Mouse (Mus musculus) bone marrow macrophage, adult 2 months (primary cell): Measurements from ENCODE around the gene Prkca.

Source experiments
- CTCF ChIP-seq: IDR thresholded peaks from 2 replicates; pipeline ENCODE4 v1.5.1; 2012; ENCODE audit warnings: low read depth, mild to moderate bottlenecking, low read length, moderate library complexity
- POLR2A ChIP-seq: IDR thresholded peaks from 2 replicates; pipeline ENCODE4 v1.6.1; 2012; ENCODE audit warnings: mild to moderate bottlenecking, low read depth, low read length, borderline replicate concordance

DNA sequence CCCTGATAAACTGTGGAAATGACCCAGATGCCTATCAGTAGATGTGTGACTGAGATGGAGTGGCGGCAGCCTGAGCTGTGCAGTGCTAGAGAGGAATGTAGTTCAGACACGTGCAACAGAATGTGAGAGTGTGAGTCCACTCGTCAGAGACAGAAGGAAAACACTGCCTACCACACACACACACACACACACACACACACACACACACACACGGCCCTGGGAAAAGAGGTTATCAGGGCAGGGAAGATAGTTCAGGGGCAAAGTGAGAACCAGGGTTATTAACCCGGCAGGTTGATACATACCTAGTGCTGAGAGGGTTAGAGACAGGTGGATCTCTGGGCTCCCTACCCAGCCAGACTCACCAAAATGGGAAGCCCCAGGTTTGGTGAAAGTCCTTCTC lies 145.1 kb downstream of the Prkca start:
- no peak for TF ChIP-seq POLR2A
- no peak for TF ChIP-seq CTCF
